Mouse (Mus musculus) colon, adult 2 months (tissue): ENCODE data around the gene G430095P16Rik. TPM values are rescaled to one million over a fixed set of nuclear protein-coding genes. Genes with fewer than 3 reads are reported as not detected.

Experiments
- polyA plus RNA-seq: library from polyadenylated mRNA; depleted of rRNA; stranded (reverse); fragments of >200 nt; gene quantifications from 2 replicates; pipeline ENCODE4 v1.2.3, GENCODE M21; 2012; rRNA removed

Gene G430095P16Rik
- polyA plus RNA-seq: 0.29 and 0.59 TPM in 2 replicates

DNA sequence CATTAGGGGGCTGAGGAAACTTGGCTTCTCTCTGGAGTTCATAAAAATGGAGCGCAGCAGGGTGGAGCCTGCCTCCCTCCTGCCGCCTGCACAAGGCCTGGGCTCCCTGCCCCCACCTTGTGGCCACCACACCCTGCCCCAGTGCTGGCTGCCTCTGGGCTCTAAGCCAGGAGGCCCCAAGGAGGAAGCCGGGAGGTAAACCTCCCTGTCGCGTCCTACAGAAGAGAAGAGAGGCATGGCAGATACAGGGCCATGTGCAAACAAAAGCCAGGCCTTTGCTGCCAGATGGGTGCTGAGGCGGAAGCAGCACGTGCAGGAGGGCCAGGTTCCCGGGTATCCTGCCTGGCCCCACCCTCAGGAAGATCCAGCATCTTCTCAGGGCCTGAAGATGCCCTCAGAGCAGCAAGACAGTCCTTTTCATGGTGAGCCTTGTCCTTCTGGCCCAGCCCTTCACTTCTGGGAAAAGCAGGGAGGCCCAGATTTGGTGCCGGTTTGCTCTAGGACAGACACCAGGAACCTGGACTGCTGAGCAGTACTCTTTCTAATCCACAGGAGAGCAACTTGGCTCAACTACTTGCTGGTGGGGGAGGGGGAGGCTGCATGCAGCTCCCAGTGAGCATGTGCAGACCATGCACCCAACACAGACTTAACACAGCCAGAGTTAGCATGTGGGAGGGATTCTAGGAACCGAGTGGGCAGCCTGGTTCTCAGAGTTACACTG, at the start of gene G430095P16Rik:
G430095P16Rik (plus strand) TSS at position 158 of the 721 bp plus-strand sequence.

DNA sequence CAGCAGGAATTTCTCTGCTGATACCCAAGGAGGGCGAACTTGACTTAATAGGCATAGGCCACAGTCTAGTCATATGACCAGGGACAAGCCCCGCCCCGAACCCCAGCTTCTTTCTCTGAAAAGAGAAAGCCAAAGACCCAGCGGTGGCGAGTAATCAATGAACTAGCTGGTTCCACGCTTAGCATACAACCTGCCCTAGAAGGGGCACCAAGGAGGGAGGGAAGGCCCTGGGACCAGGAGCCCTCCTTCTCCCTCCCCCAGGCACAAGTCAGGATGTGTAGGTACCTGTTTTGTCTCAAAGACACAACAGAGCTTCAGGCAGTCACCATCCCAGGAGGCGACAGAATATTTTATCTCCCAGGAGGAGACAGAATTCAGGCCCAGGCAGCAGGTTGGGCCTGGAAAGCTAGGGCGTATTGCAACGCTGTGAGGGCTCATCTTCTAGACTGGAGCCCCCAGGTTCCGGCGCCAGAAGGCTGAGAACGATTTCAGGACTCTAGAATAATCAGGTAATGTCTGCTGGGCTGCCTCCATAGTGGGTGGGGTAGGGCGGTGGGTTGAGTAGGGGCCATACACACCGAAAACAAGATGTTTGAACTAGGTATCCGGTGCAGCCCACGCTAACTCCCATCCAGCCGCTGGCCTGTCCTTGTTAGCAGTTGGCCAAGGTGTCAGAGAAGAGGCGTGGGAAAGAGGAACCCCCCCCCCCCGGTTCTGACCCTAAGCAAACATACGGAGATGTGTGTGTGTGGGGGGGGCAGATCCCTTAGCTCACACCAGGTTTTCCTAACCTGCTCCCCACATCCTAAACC, 36.4 kb upstream of the G430095P16Rik start, which contains the start of gene Trmt1:
Trmt1 (plus strand) TSS at position 117 of the 812 bp plus-strand sequence.

DNA sequence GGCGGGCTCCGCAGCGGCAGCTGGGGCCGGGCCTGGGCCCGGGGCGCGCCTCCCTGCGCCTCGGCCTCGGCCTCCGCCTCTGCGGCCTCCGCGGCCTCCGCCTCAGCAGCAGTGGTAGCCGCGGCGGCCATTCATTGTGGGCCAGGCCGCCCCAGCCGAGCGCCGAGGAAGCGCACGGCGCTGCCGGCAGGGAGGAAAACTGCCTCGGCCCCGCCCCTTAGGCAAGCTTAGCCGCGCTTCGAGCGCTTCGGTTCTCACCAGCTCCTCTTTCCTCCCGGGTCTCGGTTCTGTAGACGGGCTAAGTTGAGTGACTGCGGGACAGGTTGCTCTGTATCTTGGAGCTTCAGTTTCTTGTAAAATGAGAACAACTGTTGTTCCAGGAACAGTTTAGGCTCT, 35.1 kb upstream of the G430095P16Rik start, which contains the start of gene Nacc1:
Nacc1 (minus strand) TSS at position 158 of the 396 bp plus-strand sequence.

DNA sequence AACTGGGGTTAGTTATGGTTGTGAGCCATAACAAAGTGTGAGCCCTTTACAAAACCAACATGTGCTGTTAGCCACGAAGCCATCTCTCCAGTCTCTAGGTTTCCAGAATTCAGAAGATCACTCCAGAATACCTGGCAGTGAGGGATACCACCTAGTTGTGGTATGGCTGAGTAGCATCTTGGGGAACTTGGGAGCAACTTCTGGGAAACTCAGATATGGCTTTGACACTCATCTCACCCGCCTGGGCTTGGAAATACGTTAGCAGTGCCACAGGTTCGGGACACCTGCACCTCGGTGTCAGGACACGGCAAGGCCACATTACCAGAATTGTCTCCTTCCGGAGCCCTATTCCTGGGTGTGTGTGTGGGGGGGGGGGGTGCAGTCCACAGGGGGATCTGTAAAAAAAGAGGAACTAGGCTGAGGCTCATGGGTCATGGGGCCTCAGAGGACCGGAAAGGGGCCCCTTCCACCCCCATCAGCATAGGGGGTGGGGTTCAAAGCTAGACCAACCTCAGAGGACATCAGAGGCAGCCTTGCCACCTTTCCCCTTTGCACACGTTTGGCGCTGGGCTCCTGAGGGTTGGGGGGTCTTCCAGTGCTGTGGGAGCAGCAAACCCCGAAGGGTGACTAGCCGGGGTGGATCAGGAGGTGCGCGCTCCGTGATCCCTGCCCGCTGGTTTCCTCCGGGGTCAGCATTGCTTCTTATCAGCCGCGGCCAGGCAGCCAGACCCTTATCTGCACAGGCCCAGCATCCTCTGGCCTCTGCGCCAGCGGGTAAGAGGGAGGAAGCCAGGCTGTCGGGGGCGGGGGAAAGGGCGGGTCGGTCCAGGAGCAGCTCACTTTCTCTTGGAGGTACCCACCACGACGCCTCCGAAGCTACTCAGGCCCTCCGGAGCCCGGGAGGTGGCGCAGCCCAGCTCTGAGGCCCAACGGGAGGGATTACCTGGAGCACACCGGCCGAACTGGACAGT, 21.6 kb upstream of the G430095P16Rik start, which contains the start of gene Lyl1:
Lyl1 (plus strand) TSS at position 517 of the 971 bp plus-strand sequence.

Other genes with a start within 250 kb of the G430095P16Rik start
- gene Ier2, start 60.2 kb upstream of the G430095P16Rik start, polyA plus RNA-seq: 43.1 and 48.5 TPM in 2 replicates
- gene Trmt1, start 36.7 kb upstream of the G430095P16Rik start, polyA plus RNA-seq: 99.2 and 132 TPM in 2 replicates
- 118 and 128 TPM in 2 replicates for gene Nacc1, start 35.1 kb upstream of the G430095P16Rik start, polyA plus RNA-seq
- gene Lyl1, start 21.6 kb upstream of the G430095P16Rik start, polyA plus RNA-seq: 8.4 and 9.0 TPM in 2 replicates
- 42.4 and 55.8 TPM in 2 replicates for gene Nfix, start 77.3 kb downstream of the G430095P16Rik start, polyA plus RNA-seq
- 2.1 and 2.9 TPM in 2 replicates for gene Dand5, start 99.8 kb downstream of the G430095P16Rik start, polyA plus RNA-seq
- gene Gadd45gip1, start 108.5 kb downstream of the G430095P16Rik start, polyA plus RNA-seq: 40.4 and 47.3 TPM in 2 replicates
- 58.2 and 66.6 TPM in 2 replicates for gene Rad23a, start 117.7 kb downstream of the G430095P16Rik start, polyA plus RNA-seq
- 162 and 189 TPM in 2 replicates for gene Calr, start 123.9 kb downstream of the G430095P16Rik start, polyA plus RNA-seq
- 35.1 TPM in 2 replicates for gene Farsa, start 134.0 kb downstream of the G430095P16Rik start, polyA plus RNA-seq
- 1.3 and 1.9 TPM in 2 replicates for gene Syce2, start 149.1 kb downstream of the G430095P16Rik start, polyA plus RNA-seq
- 130 and 142 TPM in 2 replicates for gene Gcdh, start 170.9 kb downstream of the G430095P16Rik start, polyA plus RNA-seq
- gene Klf1, start 178.9 kb downstream of the G430095P16Rik start, polyA plus RNA-seq: 0.23 and 0.28 TPM in 2 replicates
- gene Dnase2a, start 185.6 kb downstream of the G430095P16Rik start, polyA plus RNA-seq: 13.5 and 17.0 TPM in 2 replicates
- 1.3 and 1.7 TPM in 2 replicates for gene Mast1, start 214.4 kb downstream of the G430095P16Rik start, polyA plus RNA-seq
- 0.21 and 0.81 TPM in 2 replicates for gene Rtbdn, start 224.0 kb downstream of the G430095P16Rik start, polyA plus RNA-seq
- gene Gm49661, start 246.4 kb downstream of the G430095P16Rik start, polyA plus RNA-seq: not detected in 2 replicates
- 119 and 140 TPM in 2 replicates for gene Prdx2, start 246.6 kb downstream of the G430095P16Rik start, polyA plus RNA-seq
- gene Rnaseh2a, start 246.8 kb downstream of the G430095P16Rik start, polyA plus RNA-seq: 41.0 and 42.0 TPM in 2 replicates